Mouse (Mus musculus) heart, embryonic 15.5 days (tissue): ENCODE measurements around the gene Slc25a12. TPM values are rescaled to one million over a fixed set of nuclear protein-coding genes. Genes with fewer than 3 reads are reported as not detected.
A peak's percentile ranks its signal among the peaks of the same experiment; 100 is the strongest.
"Not testable (repeated sequence)": the region's sequence is repeated elsewhere in the genome, so short reads cannot be mapped to it uniquely, and the experiment has no call there.

Experiments
- ATAC-seq: fragments of 200-750 bp; cut with Nextera tagmentation; replicated peaks from 2 replicates; pipeline ENCODE4 v1.8.0; 2017; ENCODE audit warnings: low read depth, moderate TSS enrichment; ENCODE audit not compliant: insufficient number of reproducible peaks, insufficient read depth, low FRiP score
- H3K27ac ChIP-seq: fragments of 300-500 bp; sonication (generic); 2 replicates; pipeline ENCODE4 v1.5.1; 2015; ENCODE audit warnings: mild to moderate bottlenecking, inconsistent platforms
- H3K27me3 ChIP-seq: fragments of 300-500 bp; sonication (generic); 2 replicates; pipeline ENCODE4 v1.6.1; 2015; ENCODE audit warnings: inconsistent platforms
- H3K36me3 ChIP-seq: fragments of 300-500 bp; sonication (generic); 2 replicates; pipeline ENCODE4 v1.6.1; 2015; ENCODE audit warnings: mild to moderate bottlenecking, inconsistent platforms
- H3K4me1 ChIP-seq: fragments of 300-500 bp; sonication (generic); replicated peaks from 2 replicates; pipeline ENCODE4 v1.6.1; 2015; ENCODE audit warnings: inconsistent platforms
- H3K4me2 ChIP-seq: fragments of 300-500 bp; sonication (generic); 2 replicates; pipeline ENCODE4 v1.6.1; 2015; ENCODE audit warnings: inconsistent platforms, mild to moderate bottlenecking, moderate library complexity
- H3K4me3 ChIP-seq: fragments of 300-500 bp; sonication (generic); 2 replicates; pipeline ENCODE4 v1.5.1; 2015; ENCODE audit warnings: mild to moderate bottlenecking, inconsistent platforms
- H3K9ac ChIP-seq: fragments of 300-500 bp; sonication (generic); 2 replicates; pipeline ENCODE4 v1.6.1; 2015; ENCODE audit warnings: mild to moderate bottlenecking, inconsistent platforms
- H3K9me3 ChIP-seq: fragments of 300-500 bp; sonication (generic); replicated peaks from 2 replicates; pipeline ENCODE4 v1.6.1; 2016; ENCODE audit warnings: inconsistent platforms
- WGBS: fragments of 180-500 bp; shearing (Covaris S2); methylation state at CpG from one replicate; pipeline ENCODE4 v1.1.7; 2015; ENCODE audit warnings: mixed read lengths; 5-methylcytosine and 5-hydroxymethylcytosine counted together
- polyA plus RNA-seq: library from polyadenylated mRNA; unstranded; fragments of >200 nt; fragmentation: Nextera tagmentation; extraction: Ambion mirVana; gene quantifications from 2 replicates; pipeline ENCODE4 v1.2.1, GENCODE M21; 2015

The Slc25a12 gene
- polyA plus RNA-seq, 1 experiment from 2014 or later, result 107 TPM

DNA sequence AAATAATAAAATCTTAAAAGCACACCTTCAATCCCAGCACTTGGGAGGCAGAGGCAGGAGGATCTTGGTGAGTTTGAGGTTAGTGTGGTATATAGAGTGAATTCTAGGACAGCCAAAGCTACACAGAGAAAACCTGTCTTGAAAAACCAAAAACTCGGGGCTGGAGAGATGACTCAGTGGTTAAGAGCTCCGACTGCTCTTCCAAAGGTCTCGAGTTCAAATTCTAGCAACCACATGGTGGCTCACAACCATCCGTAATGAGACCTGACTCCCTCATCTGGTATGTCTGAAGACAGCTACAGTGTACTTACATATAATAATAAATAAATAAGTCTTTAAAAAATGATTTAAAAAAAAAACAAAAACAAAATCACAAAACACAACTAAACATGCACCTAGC, 4.7 kb upstream of the Slc25a12 start:
- not testable (repeated sequence) for ATAC-seq, H3K36me3 ChIP-seq, H3K9ac ChIP-seq, H3K27me3 ChIP-seq, H3K27ac ChIP-seq, H3K9me3 ChIP-seq, H3K4me3 ChIP-seq, H3K4me2 ChIP-seq
- 82% methylated on average over 4 of the region's 4 CpGs for WGBS
- peaks cover 12% of the 10 kb centered on the region for H3K4me1 ChIP-seq

GRCm38 (mm10) chr2:71371790-71372189, 4.2 kb upstream of the Slc25a12 start:
- H3K9ac ChIP-seq, result no peak overlapping the region
- no peak overlapping the region for H3K4me3 ChIP-seq
- peaks cover 14% of the 10 kb centered on the region for H3K4me1 ChIP-seq
- H3K27me3 ChIP-seq, result no peaks in the 10 kb centered on the region
- 62% methylated on average over 5 of the region's 5 CpGs for WGBS
- no peak overlapping the region for H3K4me2 ChIP-seq
- H3K9me3 ChIP-seq, result no peaks in the 10 kb centered on the region
- no peak overlapping the region for H3K27ac ChIP-seq
- ATAC-seq, result no peak
- no peaks in the 10 kb centered on the region for H3K36me3 ChIP-seq

GRCm38 (mm10) chr2:71368086-71368485, 537 bp upstream of the Slc25a12 start:
- H3K4me1 ChIP-seq, result peaks cover 22% of the 10 kb centered on the region
- H3K27me3 ChIP-seq, result no peaks in the 10 kb centered on the region
- WGBS, result 31% methylated on average over 8 of the region's 8 CpGs
- no peaks in the 10 kb centered on the region; the same call in 1 of the 2 replicates for H3K36me3 ChIP-seq
- H3K4me3 ChIP-seq, result peak overlapping the region; percentile 83
- H3K4me2 ChIP-seq, result peak overlapping the region; percentile 69
- H3K9ac ChIP-seq, result no peak overlapping the region
- no peaks in the 10 kb centered on the region for H3K9me3 ChIP-seq
- H3K27ac ChIP-seq, result peak overlapping the region; percentile 94
- no peak for ATAC-seq

- peak overlapping the region; percentile 83 for H3K4me3 ChIP-seq
- H3K4me2 ChIP-seq, result peak overlapping the region; percentile 69
- H3K27ac ChIP-seq, result peak overlapping the region; percentile 94
- H3K4me1 ChIP-seq, result peaks cover 22% of the 10 kb centered on the region
- no peaks in the 10 kb centered on the region; the same call in 1 of the 2 replicates for H3K36me3 ChIP-seq
- peak overlapping the region; percentile 84 for H3K9ac ChIP-seq
- WGBS, result 6% methylated on average over 9 of the region's 9 CpGs
- no peaks in the 10 kb centered on the region for H3K9me3 ChIP-seq
- no peak for ATAC-seq
- no peaks in the 10 kb centered on the region for H3K27me3 ChIP-seq
Measured at GRCm38 (mm10) chr2:71366618-71367124, 878 bp downstream of the Slc25a12 start.

DNA sequence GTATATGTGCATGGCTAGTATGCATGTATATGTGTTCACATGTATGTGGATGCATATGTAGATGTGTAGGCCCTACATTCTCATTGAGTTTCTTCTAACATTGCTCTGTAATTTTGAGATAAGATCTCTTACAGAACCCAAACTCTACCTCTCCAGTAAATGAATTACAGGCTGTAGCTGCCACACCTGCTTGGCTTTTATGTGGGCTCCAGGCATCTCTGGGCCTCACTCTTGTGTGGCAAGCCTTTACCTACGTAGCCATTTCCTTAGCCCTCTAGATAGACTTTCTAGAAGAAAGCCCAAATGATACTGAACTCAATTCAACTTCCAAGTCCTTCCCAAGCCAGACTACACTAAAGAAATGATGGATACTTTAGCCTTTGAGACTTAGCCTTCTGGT, 7.4 kb downstream of the Slc25a12 start:
- Histone ChIP-seq H3K4me2 (no peak overlapping the region), H3K4me1 (peaks cover 17% of the 10 kb centered on the region), H3K27ac (no peak overlapping the region), H3K9me3 (no peaks in the 10 kb centered on the region), H3K9ac (no peak overlapping the region), H3K27me3 (no peaks in the 10 kb centered on the region), H3K4me3 (no peak overlapping the region), H3K36me3 (no peaks in the 10 kb centered on the region)
- WGBS, result 82% methylated on average over 1 of the region's 1 CpGs
- no peak for ATAC-seq

DNA sequence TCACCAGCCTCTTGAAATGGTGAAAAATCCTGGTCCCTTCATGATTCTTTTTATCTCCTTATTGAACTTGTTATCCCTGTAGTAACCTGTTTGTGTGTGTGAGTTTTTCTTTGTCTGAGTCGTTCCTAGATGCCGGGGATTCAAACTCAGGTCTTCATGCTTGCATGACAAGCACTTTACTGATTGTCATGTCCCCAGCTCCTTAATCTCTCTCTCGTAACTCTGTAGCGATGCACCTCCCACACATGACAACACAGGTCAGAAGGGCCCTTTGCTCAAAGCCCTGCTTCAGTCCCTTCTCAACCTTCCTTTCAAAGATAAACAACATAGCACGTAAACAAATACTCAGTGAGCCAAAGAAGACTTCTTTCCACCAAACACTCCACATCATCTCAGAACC, 9.2 kb downstream of the Slc25a12 start:
- Histone ChIP-seq H3K4me1 (peaks cover 22% of the 10 kb centered on the region), H3K27me3 (no peaks in the 10 kb centered on the region), H3K9me3 (no peaks in the 10 kb centered on the region), H3K36me3 (no peaks in the 10 kb centered on the region), H3K4me2 (no peak overlapping the region), H3K27ac (no peak overlapping the region), H3K4me3 (no peak overlapping the region), H3K9ac (no peak overlapping the region)
- ATAC-seq, result no peak
- WGBS, result 86% methylated on average over 5 of the region's 5 CpGs

GRCm38 (mm10) chr2:71354055-71354425, 13.5 kb downstream of the Slc25a12 start:
- H3K9ac ChIP-seq, result 0 out of 2 replicates have a peak overlapping the region, but pooled peaks have one; percentile 4
- WGBS, result 34% methylated on average over 5 of the region's 5 CpGs
- no peaks in the 10 kb centered on the region for H3K27me3 ChIP-seq
- H3K27ac ChIP-seq, result peak overlapping the region; percentile 76
- H3K9me3 ChIP-seq, result no peaks in the 10 kb centered on the region
- no peaks in the 10 kb centered on the region for H3K36me3 ChIP-seq
- ATAC-seq, result 0 out of 2 replicates have a peak, but pooled peaks have one; percentile 50
- peaks cover 26% of the 10 kb centered on the region for H3K4me1 ChIP-seq
- no peak overlapping the region for H3K4me3 ChIP-seq
- H3K4me2 ChIP-seq, result peak overlapping the region; percentile 7; the same call in 1 of the 2 replicates

GRCm38 (mm10) chr2:71353306-71354054, 14.1 kb downstream of the Slc25a12 start:
- H3K4me2 ChIP-seq, result peak overlapping the region; percentile 7; the same call in 1 of the 2 replicates
- H3K36me3 ChIP-seq, result no peaks in the 10 kb centered on the region
- no peaks in the 10 kb centered on the region for H3K9me3 ChIP-seq
- no peaks in the 10 kb centered on the region for H3K27me3 ChIP-seq
- peaks cover 26% of the 10 kb centered on the region for H3K4me1 ChIP-seq
- 0 out of 2 replicates have a peak overlapping the region, but pooled peaks have one; percentile 4 for H3K9ac ChIP-seq
- ATAC-seq, result no peak
- no peak overlapping the region for H3K4me3 ChIP-seq
- WGBS, result 54% methylated on average over 10 of the region's 10 CpGs
- H3K27ac ChIP-seq, result peak overlapping the region; percentile 76

- 70% methylated on average over 3 of the region's 3 CpGs for WGBS
- no peaks in the 10 kb centered on the region for H3K36me3 ChIP-seq
- H3K9me3 ChIP-seq, result no peaks in the 10 kb centered on the region
- no peak overlapping the region for H3K27ac ChIP-seq
- no peak overlapping the region for H3K4me2 ChIP-seq
- no peak overlapping the region for H3K4me3 ChIP-seq
- ATAC-seq, result no peak
- peaks cover 19% of the 10 kb centered on the region for H3K4me1 ChIP-seq
- no peak overlapping the region for H3K9ac ChIP-seq
- no peaks in the 10 kb centered on the region for H3K27me3 ChIP-seq
Measured at GRCm38 (mm10) chr2:71351727-71351987, 15.9 kb downstream of the Slc25a12 start.

DNA sequence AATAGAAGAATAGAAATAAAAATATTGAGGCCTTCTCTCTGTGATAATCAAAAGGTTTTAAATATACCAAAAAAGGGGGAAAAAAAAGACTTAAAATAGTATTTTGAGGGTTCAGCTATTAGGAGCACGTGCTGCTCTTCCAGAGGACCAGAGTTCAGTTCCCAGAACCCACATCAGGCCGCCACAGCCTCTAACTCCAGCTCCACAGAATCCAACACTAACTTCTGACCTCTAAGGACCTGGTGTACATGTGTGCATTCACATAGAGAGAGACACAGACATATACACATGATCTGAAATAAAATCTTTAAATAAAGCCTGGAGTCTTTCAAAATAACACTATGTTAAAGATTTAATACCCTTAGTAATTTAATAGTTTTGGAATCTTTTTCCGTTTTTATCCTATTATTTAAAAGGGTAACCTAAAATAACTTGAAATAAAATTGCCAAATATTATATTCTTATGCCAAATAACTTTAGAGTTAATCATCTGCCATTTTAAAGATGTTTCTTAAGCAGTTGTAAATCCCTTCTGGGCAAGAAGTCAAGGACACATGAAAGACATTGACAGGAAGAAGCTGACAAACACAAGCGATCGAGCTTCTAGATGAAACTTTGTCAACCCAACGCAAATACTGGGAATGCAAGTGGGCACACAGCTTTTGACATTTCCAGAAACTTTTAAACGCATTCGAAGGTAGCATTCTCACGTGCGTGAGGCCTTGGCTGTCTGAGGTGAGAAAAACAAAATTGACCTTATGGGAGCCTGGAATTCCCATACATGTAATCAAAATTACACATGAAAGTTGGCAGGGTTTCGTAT, 16.4 kb downstream of the Slc25a12 start:
- Histone ChIP-seq H3K4me1 (peaks cover 18% of the 10 kb centered on the region), H3K27ac (no peak overlapping the region), H3K4me2 (no peak overlapping the region), H3K27me3 (no peaks in the 10 kb centered on the region), H3K9me3 (no peaks in the 10 kb centered on the region), H3K4me3 (no peak overlapping the region), H3K36me3 (no peaks in the 10 kb centered on the region), H3K9ac (no peak overlapping the region)
- no peak for ATAC-seq
- WGBS, result 86% methylated on average over 11 of the region's 11 CpGs

DNA sequence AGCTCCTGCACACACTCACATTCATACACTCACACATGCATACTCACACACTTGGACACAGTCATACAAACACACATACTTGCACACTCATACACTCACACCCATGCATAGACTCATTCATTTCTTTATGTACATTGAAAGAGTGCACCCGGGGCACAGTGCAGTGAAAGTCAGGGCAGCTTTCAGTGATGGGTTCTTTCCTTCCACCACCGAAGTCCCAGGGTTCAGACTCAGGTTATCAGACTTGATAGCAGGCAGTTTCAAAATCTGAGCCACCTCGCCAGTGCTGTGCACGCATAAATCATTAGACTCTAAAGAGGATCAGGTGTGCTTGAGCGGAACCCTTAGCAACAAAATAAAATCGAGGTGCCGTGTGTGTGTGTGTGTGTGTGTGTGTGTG, 17.4 kb downstream of the Slc25a12 start:
- Histone ChIP-seq H3K9me3 (no peaks in the 10 kb centered on the region), H3K27ac (no peak overlapping the region), H3K36me3 (no peaks in the 10 kb centered on the region), H3K27me3 (no peaks in the 10 kb centered on the region), H3K4me2 (no peak overlapping the region), H3K4me1 (peaks cover 16% of the 10 kb centered on the region), H3K4me3 (no peak overlapping the region), H3K9ac (no peak overlapping the region)
- ATAC-seq, result no peak
- WGBS, result 61% methylated on average over 7 of the region's 7 CpGs
